Mouse (Mus musculus) liver, embryonic 11.5 days (tissue): ENCODE results near the gene Srd5a1. TPM values are rescaled to one million over a fixed set of nuclear protein-coding genes. Genes with fewer than 3 reads are reported as not detected.

Source experiments
- ATAC-seq: fragments of 200-750 bp; cut with Nextera tagmentation; replicated peaks from 2 replicates; pipeline ENCODE4 v1.8.0; 2017; ENCODE audit warnings: moderate number of reproducible peaks, mild to moderate bottlenecking, moderate TSS enrichment, moderate library complexity; ENCODE audit not compliant: low FRiP score
- DNase-seq: peaks from one replicate; pipeline ENCODE4 v3.0.0-alpha.2; 2017; ENCODE audit warnings: low spot score
- H3K27ac ChIP-seq: fragments of 300-500 bp; sonication (generic); 2 replicates; pipeline ENCODE4 v1.5.1; 2014; ENCODE audit warnings: mild to moderate bottlenecking, low read depth, low read length, control low read depth
- H3K27me3 ChIP-seq: fragments of 300-500 bp; sonication (generic); replicated peaks from 2 replicates; pipeline ENCODE4 v1.6.1; 2014; ENCODE audit warnings: low read length, mixed read lengths; ENCODE audit not compliant: control insufficient read depth, insufficient read depth
- H3K36me3 ChIP-seq: fragments of 300-500 bp; sonication (generic); 2 replicates; pipeline ENCODE4 v1.6.1; 2014; ENCODE audit warnings: mild to moderate bottlenecking, low read length, moderate library complexity, mixed read lengths; ENCODE audit not compliant: control insufficient read depth, insufficient read depth
- H3K4me1 ChIP-seq: fragments of 300-500 bp; sonication (generic); replicated peaks from 2 replicates; pipeline ENCODE4 v1.6.1; 2014; ENCODE audit warnings: low read length, mixed read lengths; ENCODE audit not compliant: control insufficient read depth, insufficient read depth
- H3K4me2 ChIP-seq: fragments of 300-500 bp; sonication (generic); 2 replicates; pipeline ENCODE4 v1.6.1; 2014; ENCODE audit warnings: mild to moderate bottlenecking, control low read depth, moderate library complexity
- H3K4me3 ChIP-seq: fragments of 300-500 bp; sonication (generic); 2 replicates; pipeline ENCODE4 v1.5.1; 2014; ENCODE audit warnings: low read depth, low read length, control low read depth
- H3K9ac ChIP-seq: fragments of 300-500 bp; sonication (generic); 2 replicates; pipeline ENCODE4 v1.6.1; 2014; ENCODE audit warnings: low read depth, low read length, control low read depth
- H3K9me3 ChIP-seq: fragments of 300-500 bp; sonication (generic); 2 replicates; pipeline ENCODE4 v1.6.1; 2016; ENCODE audit warnings: low read length, inconsistent platforms, mixed read lengths; ENCODE audit not compliant: control insufficient read depth
- WGBS: fragments of 180-500 bp; shearing (Covaris S2); extraction: QIAGEN DNeasy Blood & Tissue Kit; methylation state at CpG from one replicate; pipeline ENCODE4 v1.1.7; 2014; 5-methylcytosine and 5-hydroxymethylcytosine counted together
- polyA plus RNA-seq: library from polyadenylated mRNA; unstranded; fragments of >200 nt; fragmentation: Nextera tagmentation; extraction: Ambion mirVana; gene quantifications from 2 replicates; pipeline ENCODE4 v1.2.1, GENCODE M21; 2014

The Srd5a1 gene
- polyA plus RNA-seq, 1 experiment from 2014 or later = 9.9 TPM

DNA sequence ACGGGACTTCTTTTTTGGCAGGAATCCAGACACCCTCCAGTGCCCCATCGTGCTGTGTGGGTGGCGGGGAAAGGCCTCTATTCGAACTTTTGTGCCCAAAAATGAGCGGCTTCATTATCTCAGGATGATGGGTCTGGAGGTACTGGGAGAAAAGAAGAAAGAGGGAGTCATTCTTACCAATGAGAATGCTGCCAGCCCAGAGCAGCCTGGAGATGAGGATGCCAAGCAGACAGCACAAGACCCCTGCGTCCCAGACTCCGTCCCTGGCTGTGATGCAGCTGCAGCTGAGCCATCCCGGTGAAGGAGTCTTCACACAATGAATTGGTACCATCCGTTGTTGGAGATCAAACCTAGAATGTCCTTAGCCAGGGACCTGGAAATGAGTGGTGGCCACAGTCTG, 22.3 kb upstream of the Srd5a1 start:
- DNase-seq (no peak), ATAC-seq (no peak)
- Histone ChIP-seq H3K27ac (no peak overlapping the region), H3K4me3 (no peak overlapping the region), H3K36me3 (peaks cover 67% of the 10 kb centered on the region), H3K9ac (no peak overlapping the region), H3K27me3 (no peaks in the 10 kb centered on the region), H3K4me1 (no peaks in the 10 kb centered on the region), H3K9me3 (no peaks in the 10 kb centered on the region), H3K4me2 (no peak overlapping the region)
- WGBS = 94% methylated on average over 9 of the region's 9 CpGs

DNA sequence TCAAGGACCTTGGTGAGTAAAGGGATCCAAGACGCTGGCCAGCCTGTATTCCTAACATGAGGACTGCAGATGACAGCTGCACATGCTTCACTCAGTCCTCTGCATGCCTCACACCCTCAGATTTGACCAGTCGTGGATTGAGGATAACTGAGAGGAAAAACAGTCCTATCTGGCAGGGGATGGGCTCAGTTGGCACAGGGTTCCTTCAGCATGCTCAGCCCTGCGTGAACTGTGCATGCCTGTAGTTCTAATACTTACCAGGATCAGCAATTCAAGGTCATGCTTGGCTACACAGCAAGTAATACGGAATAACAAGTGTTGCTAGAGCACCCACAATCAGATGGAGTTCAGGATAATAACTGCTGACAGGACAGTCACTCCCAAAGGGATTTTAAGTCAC, 20.4 kb upstream of the Srd5a1 start:
- peaks cover 82% of the 10 kb centered on the region for H3K36me3 ChIP-seq
- H3K27ac ChIP-seq = no peak overlapping the region
- H3K4me1 ChIP-seq = no peaks in the 10 kb centered on the region
- no peak overlapping the region for H3K4me3 ChIP-seq
- H3K4me2 ChIP-seq = no peak overlapping the region
- DNase-seq (no peak), ATAC-seq (no peak)
- H3K9ac ChIP-seq = no peak overlapping the region
- no peaks in the 10 kb centered on the region for H3K9me3 ChIP-seq
- no peaks in the 10 kb centered on the region for H3K27me3 ChIP-seq
- WGBS = 92% methylated on average over 4 of the region's 4 CpGs

DNA sequence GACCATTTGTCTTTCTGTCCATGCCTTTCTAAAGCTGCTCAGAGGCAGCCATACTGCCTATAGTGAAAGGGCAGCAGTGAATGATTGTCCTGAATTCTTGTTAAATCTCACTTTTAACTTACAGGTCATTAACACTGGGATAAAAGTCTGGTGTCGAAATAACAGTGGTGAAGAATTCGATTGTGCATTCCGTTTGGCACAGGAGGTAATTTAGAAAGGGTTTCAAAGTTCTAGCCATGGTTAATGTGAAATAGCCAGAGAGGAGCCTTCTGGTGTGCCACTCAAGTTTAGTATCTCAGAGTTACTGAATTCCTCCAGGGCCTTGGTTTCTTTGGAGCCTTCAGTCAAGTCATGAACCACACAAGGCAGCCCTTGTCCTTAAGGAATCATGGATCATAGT, 19.9 kb upstream of the Srd5a1 start:
- H3K27ac ChIP-seq = no peak overlapping the region
- no peaks in the 10 kb centered on the region for H3K27me3 ChIP-seq
- WGBS = 88% methylated on average over 3 of the region's 3 CpGs
- DNase-seq = no peak
- no peak overlapping the region for H3K4me3 ChIP-seq
- H3K9ac ChIP-seq = no peak overlapping the region
- H3K4me1 ChIP-seq = no peaks in the 10 kb centered on the region
- H3K36me3 ChIP-seq = peaks cover 85% of the 10 kb centered on the region
- no peaks in the 10 kb centered on the region for H3K9me3 ChIP-seq
- ATAC-seq = no peak
- H3K4me2 ChIP-seq = no peak overlapping the region

- H3K4me1 ChIP-seq = no peaks in the 10 kb centered on the region
- no peak overlapping the region for H3K9ac ChIP-seq
- ATAC-seq (no peak), DNase-seq (no peak)
- H3K27ac ChIP-seq = no peak overlapping the region
- H3K9me3 ChIP-seq = no peaks in the 10 kb centered on the region
- WGBS = 84% methylated on average over 8 of the region's 8 CpGs
- H3K36me3 ChIP-seq = peaks cover 86% of the 10 kb centered on the region
- H3K4me3 ChIP-seq = no peak overlapping the region
- no peaks in the 10 kb centered on the region for H3K27me3 ChIP-seq
- H3K4me2 ChIP-seq = no peak overlapping the region
These were observed 19.3 kb upstream of the Srd5a1 start for GRCm38 (mm10) chr13:69630576-69630975.

GRCm38 (mm10) chr13:69627941-69628340, 16.7 kb upstream of the Srd5a1 start:
- DNase-seq (no peak), ATAC-seq (no peak)
- no peak overlapping the region for H3K4me3 ChIP-seq
- H3K4me2 ChIP-seq = no peak overlapping the region
- H3K27ac ChIP-seq = no peak overlapping the region
- no peaks in the 10 kb centered on the region for H3K9me3 ChIP-seq
- WGBS = 98% methylated on average over 3 of the region's 3 CpGs
- no peaks in the 10 kb centered on the region for H3K4me1 ChIP-seq
- H3K27me3 ChIP-seq = no peaks in the 10 kb centered on the region
- no peak overlapping the region for H3K9ac ChIP-seq
- peaks cover 74% of the 10 kb centered on the region for H3K36me3 ChIP-seq

DNA sequence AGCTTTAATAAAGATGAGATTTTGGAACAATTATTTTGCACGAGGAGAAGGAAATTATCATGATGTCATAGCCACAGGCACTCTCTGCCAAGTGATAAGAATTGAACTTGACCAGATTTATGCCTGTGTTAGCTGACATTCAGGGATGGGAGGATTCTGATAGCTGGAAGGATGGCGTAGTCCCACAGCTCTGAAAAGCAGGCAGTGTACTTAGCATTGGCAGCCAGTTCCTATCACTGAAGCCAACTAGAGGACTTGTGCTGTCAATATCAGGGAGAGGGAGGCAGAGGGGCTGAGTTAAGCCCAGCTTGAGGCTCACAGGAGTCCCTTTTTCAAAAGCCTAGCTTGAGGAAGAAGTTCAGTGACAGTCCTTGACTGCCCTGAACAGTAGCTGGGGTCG, 13.3 kb upstream of the Srd5a1 start:
- no peak overlapping the region for H3K4me2 ChIP-seq
- no peaks in the 10 kb centered on the region for H3K27me3 ChIP-seq
- WGBS = 84% methylated on average over 3 of the region's 3 CpGs
- H3K4me3 ChIP-seq = no peak overlapping the region
- DNase-seq (no peak), ATAC-seq (no peak)
- H3K9me3 ChIP-seq = no peaks in the 10 kb centered on the region
- H3K4me1 ChIP-seq = no peaks in the 10 kb centered on the region
- H3K27ac ChIP-seq = no peak overlapping the region
- no peak overlapping the region for H3K9ac ChIP-seq
- H3K36me3 ChIP-seq = peaks cover 60% of the 10 kb centered on the region

DNA sequence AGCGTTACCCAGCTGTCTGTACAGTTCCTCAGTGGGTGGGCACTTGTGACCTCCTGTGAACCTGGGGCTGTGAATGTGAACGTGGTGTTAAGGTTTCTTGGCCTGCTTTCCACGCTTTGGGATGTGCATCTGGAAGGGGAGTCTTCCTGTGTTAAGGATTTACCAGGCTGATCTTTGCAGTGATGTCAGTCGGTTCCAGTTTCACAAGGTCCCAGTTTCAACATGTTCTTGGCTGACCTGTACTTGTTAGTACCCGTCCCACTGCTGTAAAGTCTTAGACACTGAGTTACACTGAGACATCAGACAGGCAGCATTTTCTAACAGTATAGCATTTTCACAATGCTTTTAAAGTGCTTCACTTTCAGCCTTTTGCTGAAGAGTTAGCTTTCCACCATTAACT, 12.6 kb upstream of the Srd5a1 start:
- H3K4me1 ChIP-seq = no peaks in the 10 kb centered on the region
- no peak overlapping the region for H3K4me3 ChIP-seq
- H3K9me3 ChIP-seq = no peaks in the 10 kb centered on the region
- no peak for ATAC-seq
- no peaks in the 10 kb centered on the region for H3K27me3 ChIP-seq
- DNase-seq = no peak
- no peak overlapping the region for H3K9ac ChIP-seq
- no peak overlapping the region for H3K27ac ChIP-seq
- 86% methylated on average over 5 of the region's 5 CpGs for WGBS
- peaks cover 59% of the 10 kb centered on the region for H3K36me3 ChIP-seq
- no peak overlapping the region for H3K4me2 ChIP-seq

DNA sequence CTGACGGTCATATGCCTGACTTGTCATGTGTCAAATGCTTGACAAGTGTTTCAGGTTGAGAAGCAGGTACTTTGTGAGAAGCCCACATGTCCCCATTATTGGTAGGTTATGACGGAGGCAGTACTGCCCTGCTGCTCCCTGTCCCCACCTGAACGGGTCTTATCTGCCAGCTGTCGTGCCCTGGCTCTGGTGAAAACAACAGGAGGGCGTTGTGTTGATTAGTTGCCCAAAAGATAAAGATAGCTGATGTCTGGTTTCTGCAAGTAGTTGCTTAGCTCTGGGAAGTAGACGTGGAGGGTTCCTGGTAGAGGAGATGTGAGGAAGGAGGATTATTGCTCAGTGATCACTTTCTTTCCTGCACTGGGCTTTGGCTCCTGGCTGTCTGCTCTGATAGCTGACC, 5.5 kb upstream of the Srd5a1 start:
- no peak for DNase-seq
- WGBS = 74% methylated on average over 6 of the region's 6 CpGs
- Histone ChIP-seq H3K9me3 (no peaks in the 10 kb centered on the region), H3K36me3 (peaks cover 51% of the 10 kb centered on the region), H3K9ac (no peak overlapping the region), H3K4me3 (no peak overlapping the region), H3K27ac (no peak overlapping the region), H3K27me3 (no peaks in the 10 kb centered on the region), H3K4me2 (no peak overlapping the region), H3K4me1 (peaks cover 3% of the 10 kb centered on the region)
- no peak for ATAC-seq

DNA sequence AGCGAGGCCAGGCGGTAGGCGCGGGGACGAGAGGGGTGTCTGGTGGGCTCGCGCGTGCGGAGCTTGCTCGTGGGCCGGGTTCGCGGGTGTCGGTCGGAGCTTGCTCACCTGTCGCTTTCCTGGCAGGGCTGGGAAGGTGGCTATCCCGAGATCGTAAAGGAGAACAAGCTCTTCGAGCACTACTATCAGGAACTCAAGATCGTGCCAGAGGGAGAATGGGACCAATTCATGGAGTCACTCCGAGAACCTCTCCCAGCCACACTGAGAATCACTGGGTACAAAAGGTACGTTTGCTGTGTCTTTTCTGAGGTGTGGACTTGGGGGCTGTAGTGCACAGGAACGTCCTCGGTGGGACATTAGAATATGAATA, 918 bp upstream of the Srd5a1 start:
- no peak for DNase-seq
- Histone ChIP-seq H3K9me3 (no peaks in the 10 kb centered on the region), H3K4me1 (peaks cover 3% of the 10 kb centered on the region), H3K36me3 (peaks cover 26% of the 10 kb centered on the region), H3K4me3 (peak overlapping the region; percentile 86), H3K9ac (peak overlapping the region; percentile 92), H3K27ac (peak overlapping the region; percentile 9), H3K4me2 (peak overlapping the region; percentile 81), H3K27me3 (no peaks in the 10 kb centered on the region)
- no peak for ATAC-seq
- WGBS = under 1% methylated on average over 24 of the region's 24 CpGs
